Mouse (Mus musculus) ovary, postnatal 36 days (tissue): ENCODE results near the gene Samsn1.
"Not testable (repeated sequence)": the region's sequence is repeated elsewhere in the genome, so short reads cannot be mapped to it uniquely, and the experiment has no call there.

Experiments
- DNase-seq: peaks from one replicate; pipeline ENCODE4 v3.0.0; 2022; ENCODE audit warnings: low spot score, mixed read lengths

Samsn1 gene

DNA sequence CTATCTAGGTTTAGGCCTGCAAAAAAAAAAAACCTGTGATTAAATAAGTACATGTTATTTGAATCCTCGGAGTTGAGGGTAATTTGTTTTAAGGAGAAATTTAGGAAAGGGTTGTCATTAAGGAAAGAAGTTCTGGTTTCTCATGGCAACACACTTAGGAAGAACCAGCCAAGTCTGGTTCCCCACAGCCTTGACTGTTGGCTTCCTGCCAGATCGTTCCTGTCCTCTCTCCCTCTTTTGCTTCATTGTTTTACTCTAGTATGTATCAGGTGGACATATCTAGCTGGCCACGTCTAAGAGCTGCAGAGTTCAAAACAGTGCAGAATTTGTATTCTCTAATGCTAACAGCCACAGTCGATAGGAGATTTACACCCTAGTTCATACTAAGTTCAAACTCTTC, 146.2 kb downstream of the Samsn1 start:
- DNase-seq, result peak; percentile 9

GRCm38 (mm10) chr16:75874508-75874907, 147.6 kb downstream of the Samsn1 start:
- no peak for DNase-seq

DNA sequence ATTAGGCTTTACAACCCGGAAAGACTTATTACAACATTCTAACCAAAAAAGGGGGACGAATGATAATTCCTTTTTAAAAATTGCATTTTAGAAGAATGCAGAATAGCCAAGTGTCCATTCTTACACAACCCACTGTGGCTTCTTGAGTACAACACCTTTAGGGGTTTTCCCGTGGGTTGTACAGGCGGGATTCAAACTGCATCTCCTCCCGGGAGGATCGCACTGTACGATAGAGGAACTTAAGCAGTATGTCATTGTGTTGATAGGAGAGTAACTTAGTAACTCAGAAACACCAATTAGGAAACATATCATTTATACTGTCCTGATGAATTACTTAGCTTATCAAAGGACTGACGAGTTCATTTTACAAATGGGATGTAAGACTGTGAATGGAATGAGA, 149.8 kb downstream of the Samsn1 start:
- no peak for DNase-seq

DNA sequence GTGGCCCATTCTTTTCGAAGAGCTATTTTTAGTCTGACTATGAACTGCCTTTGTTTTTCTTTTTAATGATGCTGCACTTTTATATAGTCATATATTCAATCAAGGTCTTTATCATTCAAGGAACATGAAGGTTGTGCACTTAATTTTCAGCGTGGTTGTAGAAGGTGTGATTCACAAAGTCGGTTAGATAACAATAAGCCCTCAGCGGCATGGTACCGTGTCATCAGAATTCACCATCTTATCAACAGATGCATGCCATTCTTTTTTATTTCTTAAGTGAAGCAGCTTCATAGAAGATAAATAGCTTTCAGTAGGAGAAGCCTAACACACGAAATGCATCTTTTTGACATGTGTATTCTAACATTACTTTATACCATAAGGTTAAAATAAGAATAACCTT, 154.7 kb downstream of the Samsn1 start:
- DNase-seq, result no peak

GRCm38 (mm10) chr16:75865505-75865904, 156.6 kb downstream of the Samsn1 start:
- no peak for DNase-seq

- no peak for DNase-seq
Measured at GRCm38 (mm10) chr16:75864673-75865072, 157.4 kb downstream of the Samsn1 start.

GRCm38 (mm10) chr16:75856343-75856742, 165.7 kb downstream of the Samsn1 start:
- DNase-seq, result no peak

DNA sequence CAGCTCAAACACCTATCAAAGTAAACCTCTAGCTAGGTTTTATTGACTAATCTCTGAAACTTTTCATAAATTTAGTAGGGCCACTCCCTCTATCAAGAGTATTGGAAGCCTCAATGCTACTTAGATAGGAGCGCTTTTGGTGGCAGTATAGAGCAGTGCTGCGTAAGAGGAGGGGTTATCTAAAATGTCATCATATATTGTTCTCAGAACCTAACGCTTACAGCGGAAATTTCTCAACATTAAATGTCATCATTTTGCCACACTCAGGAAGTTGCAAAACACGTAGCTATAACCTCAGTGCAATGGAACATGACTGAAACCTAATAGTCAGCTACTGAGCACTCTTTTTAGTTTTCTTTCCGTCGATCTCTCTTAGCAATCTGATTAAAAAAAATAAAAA, 166.7 kb downstream of the Samsn1 start:
- DNase-seq, result no peak

- DNase-seq, result no peak
Measured at GRCm38 (mm10) chr16:75853556-75854271, 168.4 kb downstream of the Samsn1 start.

- DNase-seq, result no peak
Measured at GRCm38 (mm10) chr16:75852485-75852884, 169.6 kb downstream of the Samsn1 start.

DNA sequence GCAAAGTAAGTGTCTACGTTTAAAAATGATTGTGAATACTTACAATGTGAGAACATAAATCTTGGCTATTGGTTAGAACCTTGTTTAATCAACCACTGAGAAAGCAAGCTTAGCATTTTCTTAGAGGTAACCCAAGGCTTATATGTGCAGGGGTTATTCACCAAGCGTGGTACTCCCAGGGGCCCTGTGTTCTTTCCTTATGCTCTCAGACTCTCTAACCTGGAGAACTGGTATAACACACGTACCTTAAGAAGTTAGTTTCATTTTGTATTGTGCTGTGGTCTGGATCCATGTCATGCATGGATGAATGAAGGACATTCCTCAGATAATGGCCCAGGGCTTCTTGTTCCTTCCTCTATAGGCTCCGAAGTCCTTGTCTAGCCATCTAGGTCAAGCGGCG, 173.0 kb downstream of the Samsn1 start:
- DNase-seq, result no peak

GRCm38 (mm10) chr16:75843653-75844062, 178.4 kb downstream of the Samsn1 start:
- no peak for DNase-seq

- DNase-seq, result no peak
Measured at GRCm38 (mm10) chr16:75843031-75843430, 179.1 kb downstream of the Samsn1 start.

DNA sequence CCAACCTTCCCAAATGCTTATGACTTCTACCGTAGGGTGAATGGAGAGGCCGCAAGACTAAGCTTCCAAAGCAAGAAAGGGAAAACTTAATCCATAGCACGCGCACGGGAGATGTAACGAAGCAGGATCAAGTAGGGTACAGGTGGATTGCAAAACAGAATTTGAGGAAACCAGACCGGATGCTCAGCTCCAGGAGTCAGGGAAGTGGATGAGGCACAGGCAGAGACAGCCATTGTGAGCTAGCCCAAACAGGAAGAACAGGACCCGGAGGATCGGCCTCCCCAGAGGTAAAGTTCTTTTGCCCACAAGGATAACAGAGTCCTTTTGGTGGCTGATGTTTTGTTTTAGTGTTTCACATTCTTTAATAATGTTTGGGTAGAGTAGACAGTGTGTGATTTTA, 179.5 kb downstream of the Samsn1 start:
- DNase-seq, result no peak

DNA sequence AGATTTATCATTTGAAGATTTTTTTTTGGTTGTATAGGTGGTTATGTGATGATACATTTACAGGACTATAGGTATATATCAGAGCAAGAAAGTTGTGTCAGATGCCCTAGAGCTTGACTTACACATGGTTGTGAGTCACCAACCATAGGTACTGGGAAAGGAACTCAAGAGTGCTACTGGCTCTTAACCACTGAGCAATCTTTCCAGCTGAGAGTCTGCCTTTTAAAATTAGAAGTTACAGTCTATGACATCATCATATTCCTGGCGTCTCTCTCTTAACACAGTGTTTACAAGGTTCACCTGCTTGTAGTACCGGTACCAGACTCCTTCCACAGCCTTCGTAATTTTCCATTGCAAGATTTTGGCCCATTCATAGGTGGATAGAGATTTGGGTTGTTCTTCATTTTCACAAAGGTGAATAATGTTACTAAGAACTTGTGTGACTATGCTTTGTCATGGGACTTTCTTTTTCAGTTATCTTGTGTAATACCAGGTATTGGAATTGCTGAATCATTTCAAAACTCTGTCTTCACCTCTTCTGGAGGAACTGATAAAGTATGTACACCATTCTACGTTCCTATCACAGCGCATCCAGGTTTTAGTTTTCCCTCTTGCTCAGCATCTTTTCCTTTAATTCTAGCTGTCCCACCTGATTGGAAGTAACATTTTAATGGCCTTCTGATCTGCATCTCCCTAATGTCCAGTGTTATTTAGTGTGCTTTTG, 184.2 kb downstream of the Samsn1 start:
- DNase-seq, result no peak

GRCm38 (mm10) chr16:75831390-75831789, 190.7 kb downstream of the Samsn1 start:
- no peak for DNase-seq

DNA sequence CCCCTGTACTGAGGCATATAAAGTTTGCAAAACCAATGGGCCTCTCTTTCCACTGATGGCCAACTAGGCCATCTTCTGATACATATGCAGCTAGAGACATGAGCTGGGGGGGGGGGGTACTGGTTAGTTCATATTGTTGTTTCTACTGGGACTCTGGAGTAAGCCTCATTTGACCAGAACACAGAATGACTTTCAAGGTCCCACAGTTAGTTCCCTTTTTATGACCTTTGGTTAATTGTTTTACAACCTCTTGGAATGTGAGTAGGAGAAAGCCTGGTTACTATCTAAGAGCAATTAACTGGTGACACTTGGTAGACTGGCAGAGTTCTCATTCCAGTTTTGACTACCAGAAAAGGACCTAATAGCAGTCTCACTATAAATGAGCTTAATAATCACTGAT, 195.1 kb downstream of the Samsn1 start:
- DNase-seq, result not testable (repeated sequence)

DNA sequence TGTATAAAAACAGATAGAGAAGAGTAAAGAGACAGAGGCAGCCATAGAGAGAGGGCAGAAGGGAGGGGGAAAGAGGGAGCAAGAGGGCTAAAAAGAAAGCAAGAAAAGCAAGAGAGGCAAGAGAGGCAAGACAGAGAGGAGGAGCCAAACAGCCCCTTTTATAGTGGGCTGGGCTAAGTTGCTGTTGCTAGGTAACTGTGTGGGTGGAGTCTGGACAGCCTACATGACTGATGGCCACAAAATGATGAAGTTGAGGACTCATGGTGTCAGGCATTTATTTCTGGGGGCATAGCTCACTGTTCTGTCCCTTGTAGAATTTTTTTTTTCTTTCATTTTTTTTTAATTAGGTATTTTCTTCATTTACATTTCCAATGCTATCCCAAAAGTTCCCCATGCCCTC, 195.6 kb downstream of the Samsn1 start:
- DNase-seq, result no peak

GRCm38 (mm10) chr16:75823226-75823625, 198.9 kb downstream of the Samsn1 start:
- DNase-seq, result no peak

DNA sequence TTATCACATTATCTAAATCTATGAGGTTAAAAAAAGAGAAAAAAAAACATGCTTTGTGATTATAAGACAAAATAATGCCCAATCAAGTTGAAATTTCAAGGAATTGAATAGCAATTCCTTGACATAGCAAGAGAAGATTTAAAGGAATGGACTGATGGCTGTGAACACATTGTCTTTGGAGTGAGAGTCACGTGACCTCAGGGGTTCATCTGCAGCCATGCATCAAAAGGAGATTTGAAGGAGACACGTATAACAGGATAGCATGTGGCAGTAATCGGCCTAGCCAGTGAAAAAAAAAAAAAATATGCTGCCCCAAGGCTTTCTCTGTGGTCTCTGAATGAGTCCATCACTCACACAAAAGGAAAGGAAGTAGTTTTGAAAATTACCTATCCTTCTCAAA, 201.1 kb downstream of the Samsn1 start:
- no peak for DNase-seq
